Mouse (Mus musculus): ENCODE measurements around the gene Pofut1. TPM values are rescaled to one million over a fixed set of nuclear protein-coding genes. Genes with fewer than 3 reads are reported as not detected.
"Not testable (repeated sequence)": the region's sequence is repeated elsewhere in the genome, so short reads cannot be mapped to it uniquely, and the experiment has no call there.

The Pofut1 gene
- total RNA-seq, 2 experiments from 2014 or later, result 13.9 to 16.2 TPM

GRCm38 (mm10) chr2:153276846-153277245, 35.5 kb downstream of the Pofut1 start:
- intact Hi-C loops (cut with DNase I; ENCODE audit: low total_unique reads); DNase-seq: not testable (repeated sequence)

DNA sequence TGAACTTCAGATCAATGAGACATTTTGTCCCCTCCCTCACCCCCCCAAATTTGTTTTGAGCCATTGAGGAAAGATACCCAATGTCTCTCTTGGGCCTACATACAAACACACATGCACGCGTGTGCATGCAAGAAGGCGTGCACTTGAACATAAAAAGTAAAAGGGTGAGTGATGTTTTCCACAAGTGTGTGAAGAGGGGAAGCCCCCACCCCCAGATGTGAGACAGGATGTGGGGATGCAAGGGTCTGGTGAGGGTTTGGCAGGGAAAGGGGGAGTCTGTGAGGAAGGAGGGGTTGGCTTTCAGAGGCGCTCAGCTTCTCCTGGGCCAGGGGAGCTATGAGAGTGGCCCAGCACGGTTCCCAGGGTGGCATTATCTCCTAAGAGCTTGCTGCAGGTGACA, 37.0 kb downstream of the Pofut1 start:
- no peak for DNase-seq
- intact Hi-C loops (cut with DNase I; ENCODE audit: low total_unique reads), result no loop called here

DNA sequence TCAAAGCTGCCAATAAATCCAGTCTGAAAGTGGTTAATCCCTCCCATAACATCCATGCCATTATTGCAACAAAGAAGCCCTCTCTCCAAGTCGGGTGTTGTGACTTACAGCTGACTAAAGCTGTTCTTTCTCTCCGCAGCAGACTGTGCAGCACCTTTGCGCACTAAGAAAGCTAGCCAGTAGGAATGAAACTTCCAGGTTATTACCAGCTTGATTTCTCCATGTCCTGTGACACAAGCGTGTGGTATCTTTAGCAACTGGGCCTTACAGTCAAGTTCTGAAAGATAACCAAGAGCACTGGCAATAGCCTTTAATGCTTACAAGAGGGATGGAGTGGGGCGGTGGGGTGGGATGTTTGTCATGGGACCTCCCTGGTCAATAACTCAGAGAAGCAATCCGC, 42.6 kb downstream of the Pofut1 start:
- intact Hi-C loops (cut with DNase I; ENCODE audit: low total_unique reads), result no loop called here
- DNase-seq, result no peak

GRCm38 (mm10) chr2:153286524-153286923, 45.2 kb downstream of the Pofut1 start:
- intact Hi-C loops (cut with DNase I; ENCODE audit: low total_unique reads), result no loop called here
- no peak for DNase-seq

DNA sequence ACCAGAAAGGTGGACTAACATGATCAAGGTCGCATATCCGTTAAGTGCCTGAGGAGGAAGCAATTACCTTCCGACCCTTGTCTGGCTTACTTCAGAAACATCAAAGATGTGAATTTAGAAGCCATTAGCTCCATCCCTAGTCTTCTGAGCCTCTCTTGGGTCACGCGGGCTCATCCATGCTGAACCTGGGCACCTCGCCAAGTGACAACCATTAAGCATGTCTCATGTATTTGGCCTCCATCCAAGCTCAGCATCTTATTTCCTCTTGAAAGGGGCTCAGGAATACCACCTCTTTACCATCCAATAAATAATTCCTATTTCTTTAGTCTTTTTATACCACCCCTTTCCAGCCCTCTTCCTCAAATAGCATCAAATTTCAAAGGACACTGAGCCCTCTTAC, 46.5 kb downstream of the Pofut1 start:
- intact Hi-C loops (cut with DNase I; ENCODE audit: low total_unique reads), result no loop called here
- no peak for DNase-seq

GRCm38 (mm10) chr2:153290938-153291928, 49.9 kb downstream of the Pofut1 start, which contains the start of gene Kif3b:
Kif3b (plus strand) TSS chr2:153291413.
- DNase-seq, result peak; percentile 87
- intact Hi-C loops (cut with DNase I; ENCODE audit: low total_unique reads), result no loop called here

GRCm38 (mm10) chr2:153292305-153292861, 51.0 kb downstream of the Pofut1 start:
- intact Hi-C loops (cut with DNase I; ENCODE audit: low total_unique reads), result no loop called here

GRCm38 (mm10) chr2:153295196-153295595, 53.9 kb downstream of the Pofut1 start:
- DNase-seq, result no peak
- intact Hi-C loops (cut with DNase I; ENCODE audit: low total_unique reads), result no loop called here

More at GRCm38 (mm10) chr2:153292305-153292861, 51.0 kb downstream of the Pofut1 start:
- DNase-seq, result no peak

GRCm38 (mm10) chr2:153297771-153298170, 56.4 kb downstream of the Pofut1 start:
- intact Hi-C loops (cut with DNase I; ENCODE audit: low total_unique reads), result no loop called here
- DNase-seq, result no peak

- no peak for DNase-seq
- intact Hi-C loops (cut with DNase I; ENCODE audit: low total_unique reads), result no loop called here
Measured at GRCm38 (mm10) chr2:153298460-153298859, 57.1 kb downstream of the Pofut1 start.

DNA sequence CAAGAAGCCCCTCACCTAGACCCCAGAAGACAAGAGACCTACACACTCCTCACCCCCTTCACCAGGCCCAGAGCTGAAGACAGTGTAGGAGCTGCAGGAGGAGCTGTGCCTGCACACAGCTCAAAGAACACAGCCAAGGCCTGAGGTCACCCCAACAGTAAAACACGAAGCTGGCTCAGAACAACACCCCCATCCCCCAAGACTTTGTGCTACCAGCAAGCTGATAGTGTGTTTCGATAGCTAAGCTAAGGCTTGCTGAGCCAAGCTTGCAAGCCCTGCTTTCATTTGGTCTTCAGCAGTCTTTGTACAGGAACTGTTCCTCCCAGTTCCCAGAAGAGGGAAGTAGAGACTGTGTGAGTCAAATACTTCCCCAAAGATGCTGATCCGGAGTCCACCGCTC, 57.5 kb downstream of the Pofut1 start:
- intact Hi-C loops (cut with DNase I; ENCODE audit: low total_unique reads), result no loop called here

DNA sequence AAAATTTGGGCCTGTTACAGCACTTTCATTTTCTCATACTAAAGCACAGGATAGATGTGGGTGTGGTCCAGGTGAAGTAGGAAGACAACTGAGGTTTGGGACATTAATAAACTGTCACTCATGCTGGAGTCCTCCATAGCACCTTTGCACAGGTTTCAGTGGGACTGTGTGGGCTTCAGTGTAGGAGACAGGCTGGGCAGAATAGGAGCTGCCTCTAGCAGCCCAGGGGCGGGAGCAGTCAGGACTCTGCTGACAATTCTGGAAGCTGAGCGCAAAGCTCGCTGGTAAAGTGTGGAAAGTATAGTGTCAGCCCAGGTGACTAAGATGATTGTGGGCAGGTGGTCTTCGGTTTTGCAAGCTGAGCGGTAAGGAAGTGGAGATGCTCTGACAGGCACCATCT, 59.8 kb downstream of the Pofut1 start:
- no peak for DNase-seq
- intact Hi-C loops (cut with DNase I; ENCODE audit: low total_unique reads), result no loop called here

More for the DNA sequence above, 57.5 kb downstream of the Pofut1 start:
- peak; percentile 7 for DNase-seq

DNA sequence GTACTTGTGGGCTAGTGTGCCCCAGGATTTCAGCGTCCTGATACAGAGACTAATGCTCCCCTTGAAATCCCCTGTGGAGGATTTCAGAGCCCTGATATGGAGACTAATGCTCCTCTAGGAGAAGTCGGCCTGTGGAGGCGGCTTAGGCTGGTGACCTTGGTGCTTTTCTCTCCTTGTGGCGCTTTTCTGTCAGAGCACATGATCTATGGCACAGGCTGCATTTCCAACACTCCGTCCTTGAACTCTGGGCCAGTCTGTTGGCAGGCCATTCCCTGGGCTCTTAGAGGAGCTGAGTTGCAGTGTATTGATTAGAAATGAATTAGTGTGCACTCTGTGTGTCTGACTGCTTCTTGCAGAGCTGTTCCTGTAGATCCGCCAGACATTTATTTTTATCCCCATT, 63.9 kb downstream of the Pofut1 start:
- no peak for DNase-seq
- intact Hi-C loops (cut with DNase I; ENCODE audit: low total_unique reads), result no loop called here

DNA sequence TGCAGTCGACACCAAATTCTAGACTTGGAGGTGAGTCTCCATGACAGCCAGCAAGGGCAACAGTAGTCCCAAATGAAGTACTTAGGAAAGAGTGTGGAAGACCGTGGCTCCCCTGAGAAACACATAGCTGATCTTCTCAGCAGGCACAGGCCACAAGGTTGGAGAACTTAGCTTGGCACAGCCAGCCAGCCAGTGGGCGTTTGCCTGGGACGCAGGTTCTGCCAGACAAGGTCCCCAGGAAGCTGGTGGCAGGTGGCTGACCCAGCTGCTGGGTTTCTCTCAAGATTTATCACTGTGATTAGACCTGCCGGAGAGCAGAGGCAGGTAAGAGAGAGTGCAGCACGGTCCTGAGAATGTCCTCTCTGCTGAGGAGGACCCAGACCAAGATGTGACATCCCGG, 67.3 kb downstream of the Pofut1 start:
- no peak for DNase-seq
- intact Hi-C loops (cut with DNase I; ENCODE audit: low total_unique reads), result no loop called here

DNA sequence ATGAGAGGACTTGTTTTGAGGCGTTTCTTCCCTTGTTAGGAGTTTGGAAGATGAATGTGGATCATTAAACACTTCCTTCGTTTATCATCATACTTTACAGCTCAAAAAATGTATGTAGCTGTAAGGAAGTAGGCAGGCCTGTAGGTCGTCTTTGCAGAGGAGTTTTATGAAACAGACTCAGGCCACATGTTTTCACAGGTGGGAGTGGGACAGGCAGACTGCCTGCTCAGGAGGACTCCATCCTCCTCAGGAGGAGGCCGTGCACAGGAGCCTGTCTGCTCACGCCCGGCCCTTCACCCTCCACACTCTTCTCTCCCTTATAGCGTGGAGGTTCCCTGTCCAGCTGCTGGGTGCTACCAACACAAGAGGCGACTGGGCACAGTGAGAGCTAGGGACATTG, 67.8 kb downstream of the Pofut1 start:
- intact Hi-C loops (cut with DNase I; ENCODE audit: low total_unique reads), result no loop called here
- DNase-seq, result no peak

DNA sequence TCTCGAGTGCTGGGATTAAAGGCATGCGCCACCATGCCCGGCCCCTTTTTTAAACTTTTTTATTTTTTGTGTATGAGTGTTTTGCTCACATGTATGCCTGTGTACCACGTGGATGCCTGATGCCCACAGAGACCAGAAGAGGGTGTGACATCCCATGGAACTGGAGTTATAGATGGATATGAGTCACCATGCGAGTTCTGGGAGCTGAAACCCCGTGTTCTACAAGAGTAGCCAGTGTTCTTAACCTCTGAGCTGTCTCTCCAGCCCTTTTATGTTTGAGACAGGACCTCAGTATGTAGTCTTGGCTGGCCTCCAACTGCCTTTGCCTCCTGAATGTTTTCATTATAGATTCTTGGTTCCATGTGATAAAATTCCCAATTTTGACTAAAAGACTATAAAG, 68.9 kb downstream of the Pofut1 start:
- no peak for DNase-seq
- intact Hi-C loops (cut with DNase I; ENCODE audit: low total_unique reads), result no loop called here

- intact Hi-C loops (cut with DNase I; ENCODE audit: low total_unique reads), result no loop called here
- DNase-seq, result no peak
Measured at GRCm38 (mm10) chr2:153312884-153313283, 71.6 kb downstream of the Pofut1 start.

GRCm38 (mm10) chr2:153318408-153318807, 77.1 kb downstream of the Pofut1 start:
- DNase-seq, result no peak
- intact Hi-C loops (cut with DNase I; ENCODE audit: low total_unique reads), result no loop called here

DNA sequence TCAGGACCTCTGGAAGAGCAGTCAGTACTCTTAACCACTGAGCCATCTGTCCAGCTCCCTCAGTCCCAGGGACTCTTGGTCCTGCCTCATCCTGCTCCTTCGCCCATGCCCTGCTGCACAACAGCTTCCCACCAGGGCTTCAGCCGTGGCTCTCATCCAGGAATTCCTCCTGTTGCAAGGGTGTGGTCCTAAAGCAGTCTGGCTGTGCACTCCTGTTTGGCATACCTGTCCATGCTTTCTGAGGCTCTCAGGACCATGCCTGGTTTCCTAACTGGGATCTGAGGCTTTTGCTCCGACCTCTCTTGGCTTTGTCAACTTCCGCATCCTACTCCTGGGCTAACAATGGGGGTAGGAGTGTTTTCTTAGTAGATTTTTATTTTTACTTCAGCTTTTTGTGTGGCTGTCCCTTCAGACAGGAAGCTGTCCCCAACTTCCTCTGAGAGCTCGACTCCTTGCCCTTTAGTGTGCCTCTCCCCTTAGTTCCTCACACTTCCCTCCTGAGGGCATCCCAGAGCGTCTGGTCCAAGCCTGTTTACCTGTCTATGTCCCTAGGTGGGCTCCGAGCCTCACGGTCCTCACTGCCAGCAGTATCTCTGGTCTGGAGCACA, 77.8 kb downstream of the Pofut1 start:
- DNase-seq, result no peak
- intact Hi-C loops (cut with DNase I; ENCODE audit: low total_unique reads), result no loop called here

Data from gastrocnemius, postnatal 14 days (tissue).